Mouse (Mus musculus) heart, postnatal 25 days (tissue): ENCODE measurements around the gene Tubb2b. TPM values are rescaled to one million over a fixed set of nuclear protein-coding genes. Genes with fewer than 3 reads are reported as not detected.

Experiments
- DNase-seq: peaks from one replicate; pipeline ENCODE4 v3.0.0; 2022; ENCODE audit warnings: low spot score
- intact Hi-C: fragments of 180-260 bp; cut with DNase I; formaldehyde crosslinking; loops from one replicate; pipeline ENCODE4 v1.15.1; 2025
- total RNA-seq, 2 experiments: library from RNA; stranded (reverse); gene quantifications; 2 replicates each; pipeline ENCODE4 v1.2.3; 2021

Gene Tubb2b
- total RNA-seq, 2 experiments from 2014 or later = 4.1 to 5.6 TPM

GRCm38 (mm10) chr13:34078500-34079280 is 51.6 kb downstream of the Tubb2b start:
- intact Hi-C loops = loop anchor here (1.0 to 10.0 kb wide), 4 partner anchors 18 to 796 kb away; partner anchors contain the start of genes Prpf4b and Tubb2b

GRCm38 (mm10) chr13:34077492-34078271 is 52.6 kb downstream of the Tubb2b start, which contains the start of gene Tubb2a:
Gene Tubb2a (minus strand): TSS chr13:34078007.
- DNase-seq = peak; percentile 92
- intact Hi-C loops = loop anchor here (1.0 to 10.0 kb wide), 5 partner anchors 19 to 797 kb away; partner anchors contain the start of genes Prpf4b and Tubb2b

More at GRCm38 (mm10) chr13:34078500-34079280, 51.6 kb downstream of the Tubb2b start:
- DNase-seq = no peak

Other genes with a start within 250 kb of the Tubb2b start
- not detected for gene Serpinb6c, start 224.8 kb downstream of the Tubb2b start, total RNA-seq
- gene Nqo2, start 165.8 kb downstream of the Tubb2b start, total RNA-seq = 10 to 100 TPM; 38.6 to 38.9 TPM
- 1 to 10 TPM; 7.9 to 8.2 TPM for gene Ripk1, start 128.1 kb downstream of the Tubb2b start, total RNA-seq
- gene Serpinb6a, start 127.7 kb downstream of the Tubb2b start, total RNA-seq = 100 to 1,000 TPM in 1 of 2 experiments, 10 to 100 TPM in 1; 88.4 to 110 TPM
- 10 to 100 TPM; 34.8 to 39.7 TPM for gene Bphl, start 92.9 kb downstream of the Tubb2b start, total RNA-seq
- gene Tubb2a, start 52.5 kb downstream of the Tubb2b start, total RNA-seq = 10 to 100 TPM; 55.0 to 57.4 TPM
- gene Psmg4, start 32.5 kb upstream of the Tubb2b start, total RNA-seq = 10 to 100 TPM; 22.9 to 29.7 TPM
- 10 to 100 TPM in 1 of 2 experiments, 1 to 10 TPM in 1; 8.6 to 10.7 TPM for gene Slc22a23, start 214.7 kb upstream of the Tubb2b start, total RNA-seq